Mouse (Mus musculus): ENCODE data around the gene Pik3r1. TPM values are rescaled to one million over a fixed set of nuclear protein-coding genes. Genes with fewer than 3 reads are reported as not detected.

Gene Pik3r1
- polyA plus RNA-seq, 1 experiment: 49.5 TPM

GRCm38 (mm10) chr13:101767013-101767808 lies 806 bp downstream of the Pik3r1 start:
- no peak for DNase-seq (ENCODE audit: extremely low spot score in 1 of 2, low spot score in 1 of 2)

- no peak for DNase-seq (ENCODE audit: extremely low spot score in 1 of 2, low spot score in 1 of 2)
These were observed 1.4 kb downstream of the Pik3r1 start for GRCm38 (mm10) chr13:101766605-101767012.

GRCm38 (mm10) chr13:101765976-101766375 lies 2.0 kb downstream of the Pik3r1 start:
- no peak for DNase-seq (ENCODE audit: extremely low spot score in 1 of 2, low spot score in 1 of 2)

GRCm38 (mm10) chr13:101764111-101764510 lies 3.9 kb downstream of the Pik3r1 start:
- no peak for DNase-seq (ENCODE audit: extremely low spot score in 1 of 2, low spot score in 1 of 2)

GRCm38 (mm10) chr13:101763676-101764075 lies 4.3 kb downstream of the Pik3r1 start:
- no peak for DNase-seq (ENCODE audit: extremely low spot score in 1 of 2, low spot score in 1 of 2)

GRCm38 (mm10) chr13:101763149-101763548 lies 4.9 kb downstream of the Pik3r1 start:
- no peak for DNase-seq (ENCODE audit: extremely low spot score in 1 of 2, low spot score in 1 of 2)

- DNase-seq (ENCODE audit: extremely low spot score in 1 of 2, low spot score in 1 of 2): no peak
These were observed 6.4 kb downstream of the Pik3r1 start for GRCm38 (mm10) chr13:101761617-101762016.

GRCm38 (mm10) chr13:101760953-101761352 lies 7.1 kb downstream of the Pik3r1 start:
- DNase-seq (ENCODE audit: extremely low spot score in 1 of 2, low spot score in 1 of 2): no peak

- DNase-seq (ENCODE audit: extremely low spot score in 1 of 2, low spot score in 1 of 2): no peak
These were observed 7.9 kb downstream of the Pik3r1 start for GRCm38 (mm10) chr13:101760001-101760687.

GRCm38 (mm10) chr13:101759281-101759871 lies 8.6 kb downstream of the Pik3r1 start:
- no peak for DNase-seq (ENCODE audit: extremely low spot score in 1 of 2, low spot score in 1 of 2)

- DNase-seq (ENCODE audit: extremely low spot score in 1 of 2, low spot score in 1 of 2): no peak
These were observed 10.1 kb downstream of the Pik3r1 start for GRCm38 (mm10) chr13:101757801-101758422.

GRCm38 (mm10) chr13:101755228-101755627 lies 12.8 kb downstream of the Pik3r1 start:
- no peak for DNase-seq (ENCODE audit: extremely low spot score in 1 of 2, low spot score in 1 of 2)

GRCm38 (mm10) chr13:101753639-101754038 lies 14.4 kb downstream of the Pik3r1 start:
- no peak for DNase-seq (ENCODE audit: extremely low spot score in 1 of 2, low spot score in 1 of 2)

GRCm38 (mm10) chr13:101751816-101752215 lies 16.2 kb downstream of the Pik3r1 start:
- DNase-seq (ENCODE audit: extremely low spot score in 1 of 2, low spot score in 1 of 2): no peak

GRCm38 (mm10) chr13:101746012-101746595 lies 21.9 kb downstream of the Pik3r1 start:
- DNase-seq (ENCODE audit: extremely low spot score in 1 of 2, low spot score in 1 of 2): no peak

GRCm38 (mm10) chr13:101744943-101745342 lies 23.1 kb downstream of the Pik3r1 start:
- no peak for DNase-seq (ENCODE audit: extremely low spot score in 1 of 2, low spot score in 1 of 2)

- DNase-seq (ENCODE audit: extremely low spot score in 1 of 2, low spot score in 1 of 2): no peak
These were observed 24.0 kb downstream of the Pik3r1 start for GRCm38 (mm10) chr13:101744053-101744452.

- no peak for DNase-seq (ENCODE audit: extremely low spot score in 1 of 2, low spot score in 1 of 2)
These were observed 24.8 kb downstream of the Pik3r1 start for GRCm38 (mm10) chr13:101743247-101743646.

GRCm38 (mm10) chr13:101742596-101742995 lies 25.4 kb downstream of the Pik3r1 start:
- no peak for DNase-seq (ENCODE audit: extremely low spot score in 1 of 2, low spot score in 1 of 2)

GRCm38 (mm10) chr13:101741530-101742309 lies 26.3 kb downstream of the Pik3r1 start:
- no peak for DNase-seq (ENCODE audit: extremely low spot score in 1 of 2, low spot score in 1 of 2)

All from frontal cortex, adult 2 months (tissue).